Mouse (Mus musculus) kidney, postnatal 25 days (tissue): ENCODE measurements around the gene Sptbn2.

Experiments
- DNase-seq, 2 experiments: peaks; one replicate each; pipeline ENCODE4 v3.0.0; 2021; ENCODE audit warnings: mixed read lengths in 2 of 2

Sptbn2 gene

DNA sequence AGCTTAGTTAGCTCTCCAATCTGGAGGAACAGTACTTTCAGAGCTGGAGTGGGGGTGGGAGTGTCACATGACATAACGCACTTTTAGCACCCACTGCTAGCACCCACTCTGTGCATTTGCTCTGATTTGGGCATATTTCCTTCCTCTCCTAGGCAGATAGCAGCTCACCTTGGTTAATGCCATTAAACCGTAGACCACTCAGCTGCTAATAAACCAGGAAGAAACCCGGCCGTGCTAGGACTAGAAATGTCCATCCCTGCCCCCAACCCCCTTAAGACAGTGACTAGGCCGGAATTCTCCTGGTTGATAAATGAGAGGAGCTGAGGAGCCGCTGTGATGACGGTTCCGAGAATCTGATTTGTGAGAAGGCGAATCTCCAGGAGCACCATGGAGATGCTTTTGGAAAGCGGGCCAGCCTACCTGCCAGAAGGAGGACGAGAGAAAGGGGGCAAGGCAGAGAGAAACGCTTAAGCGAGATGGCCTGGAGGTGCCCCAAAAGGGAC is at the start of gene Sptbn2:
Sptbn2 (plus strand) TSS at position 70 of the 503 bp plus-strand sequence.
- DNase-seq = no peak

- peak in 1 of 2 experiments; percentile 10 for DNase-seq
Measured at GRCm38 (mm10) chr19:4666815-4667214, 44.2 kb upstream of the Sptbn2 start.

DNA sequence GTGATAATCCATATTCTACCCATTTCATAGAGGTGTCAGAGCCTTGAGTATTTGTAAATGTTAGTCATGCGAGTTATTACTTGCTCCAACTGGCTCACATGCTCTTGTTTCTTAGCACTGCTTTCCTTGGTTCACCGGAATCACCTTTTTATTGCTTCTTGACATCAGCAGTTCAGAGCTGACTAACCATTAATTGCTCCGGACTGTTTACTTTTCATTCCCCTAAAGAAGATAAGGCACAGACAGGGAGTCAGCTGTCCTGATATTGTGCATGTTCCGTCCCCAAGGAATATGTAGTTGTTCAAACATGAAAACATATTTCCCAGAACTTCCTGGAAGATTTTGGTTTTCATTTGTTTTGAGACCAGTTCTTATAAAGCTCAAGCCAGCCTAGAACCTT is 40.2 kb upstream of the Sptbn2 start:
- DNase-seq = no peak

- DNase-seq = no peak
Measured at GRCm38 (mm10) chr19:4672401-4672800, 38.6 kb upstream of the Sptbn2 start.

DNA sequence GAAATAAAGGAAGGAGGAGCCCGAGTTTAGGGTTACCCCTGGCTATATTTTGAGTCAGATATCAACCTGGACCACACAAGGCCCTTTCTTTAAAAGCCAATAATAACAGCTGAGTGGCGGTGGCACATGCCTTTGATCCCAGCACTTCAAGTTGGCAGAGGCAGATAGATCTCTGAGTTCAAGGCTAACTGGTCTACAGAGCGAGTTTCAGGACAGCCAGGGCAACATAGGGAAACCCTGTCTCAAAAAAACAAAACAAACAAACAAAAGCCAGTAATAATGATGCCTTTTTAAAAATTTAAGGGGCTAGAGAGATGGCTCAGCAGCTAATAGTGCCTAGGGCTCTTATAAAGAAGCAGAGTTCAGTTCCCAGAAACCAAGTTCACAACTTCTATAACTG is 16.6 kb upstream of the Sptbn2 start:
- no peak for DNase-seq

- no peak for DNase-seq
Measured at GRCm38 (mm10) chr19:4697121-4697520, 13.8 kb upstream of the Sptbn2 start.

DNA sequence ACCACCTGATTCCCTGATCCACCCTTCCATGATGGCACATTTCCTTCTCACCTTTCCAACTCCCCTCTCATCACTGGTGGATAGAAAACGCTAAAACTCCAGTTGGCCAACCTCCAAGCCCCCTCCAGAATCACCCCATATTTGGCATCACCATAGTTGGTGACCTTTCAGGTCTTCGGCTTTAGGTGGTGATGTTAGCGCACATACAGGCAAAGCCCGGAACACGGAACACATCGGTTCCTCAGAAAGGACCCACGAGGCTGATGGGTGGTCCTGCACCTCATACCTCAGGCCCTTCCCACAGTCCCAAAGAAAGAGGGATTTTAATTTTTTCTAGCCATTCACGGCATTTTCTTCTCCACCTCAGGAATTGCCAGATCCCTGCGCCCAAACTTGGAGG is 13.2 kb upstream of the Sptbn2 start:
- DNase-seq = no peak

- DNase-seq = peak; percentile 71 to 86
Measured at GRCm38 (mm10) chr19:4698205-4698677, 12.7 kb upstream of the Sptbn2 start, which contains the start of gene Gm960. TSS of gene Gm960 (minus strand) at chr19:4698668.

DNA sequence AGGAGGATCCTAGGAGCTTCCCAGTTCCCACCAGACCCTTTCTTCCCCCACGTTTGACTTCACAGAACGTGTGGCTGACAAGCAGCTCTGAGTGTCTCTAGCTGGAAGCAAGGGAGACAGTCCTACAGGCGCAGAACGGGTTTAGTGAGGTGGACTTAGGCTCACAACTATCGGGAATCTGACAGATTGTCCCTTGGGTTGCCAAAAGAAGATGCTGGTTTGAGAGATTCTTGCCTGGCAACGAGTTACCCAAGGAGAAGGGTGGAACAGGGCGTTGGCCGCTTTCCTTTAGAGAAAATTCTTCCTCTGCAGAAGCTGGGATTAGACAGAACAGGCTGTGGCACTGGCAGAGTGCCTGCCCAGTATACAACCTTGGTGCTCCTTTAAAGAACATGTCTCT is 12.1 kb upstream of the Sptbn2 start:
- DNase-seq = no peak

DNA sequence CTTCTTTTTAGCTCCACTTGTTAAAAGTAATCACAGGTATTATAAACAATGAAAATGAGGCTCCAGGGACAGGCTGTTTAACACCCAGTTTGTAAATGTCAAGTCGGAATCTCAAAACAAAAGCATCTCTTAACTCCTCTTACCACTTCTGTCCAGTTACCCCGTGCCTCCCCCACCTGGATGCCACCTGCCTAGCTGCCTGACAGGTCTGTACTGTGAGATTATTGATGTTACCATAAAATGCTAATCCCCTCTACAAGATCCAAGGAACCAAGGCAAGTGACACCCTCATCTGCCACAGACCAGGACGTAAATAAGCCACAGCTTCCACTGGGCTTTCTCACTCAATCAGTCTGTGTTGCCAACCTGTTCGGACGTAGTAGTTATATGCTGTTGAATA is 11.1 kb upstream of the Sptbn2 start:
- DNase-seq = no peak

- DNase-seq = no peak
Measured at GRCm38 (mm10) chr19:4700656-4701055, 10.3 kb upstream of the Sptbn2 start.

GRCm38 (mm10) chr19:4701221-4701620 is 9.7 kb upstream of the Sptbn2 start:
- DNase-seq = no peak

DNA sequence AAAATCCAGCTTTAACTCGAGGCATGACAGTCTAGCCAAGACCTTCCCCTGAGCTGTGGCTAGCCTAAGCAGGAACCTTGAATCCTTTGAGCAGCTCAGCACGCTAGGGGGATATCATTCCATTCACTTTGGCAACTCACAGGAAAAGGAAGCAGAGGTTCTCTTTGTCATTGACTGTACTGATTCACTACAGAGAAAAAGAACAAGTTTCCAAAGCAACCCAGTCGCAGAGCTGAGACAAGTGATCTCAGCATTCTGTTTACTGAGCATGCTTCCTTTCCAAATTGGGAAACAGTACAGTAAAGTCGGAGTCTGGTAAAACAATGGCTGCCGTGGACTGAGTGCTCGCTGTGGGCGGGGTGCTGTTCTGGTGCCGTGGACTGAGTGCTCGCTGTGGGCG is 2.2 kb upstream of the Sptbn2 start:
- DNase-seq = no peak

DNA sequence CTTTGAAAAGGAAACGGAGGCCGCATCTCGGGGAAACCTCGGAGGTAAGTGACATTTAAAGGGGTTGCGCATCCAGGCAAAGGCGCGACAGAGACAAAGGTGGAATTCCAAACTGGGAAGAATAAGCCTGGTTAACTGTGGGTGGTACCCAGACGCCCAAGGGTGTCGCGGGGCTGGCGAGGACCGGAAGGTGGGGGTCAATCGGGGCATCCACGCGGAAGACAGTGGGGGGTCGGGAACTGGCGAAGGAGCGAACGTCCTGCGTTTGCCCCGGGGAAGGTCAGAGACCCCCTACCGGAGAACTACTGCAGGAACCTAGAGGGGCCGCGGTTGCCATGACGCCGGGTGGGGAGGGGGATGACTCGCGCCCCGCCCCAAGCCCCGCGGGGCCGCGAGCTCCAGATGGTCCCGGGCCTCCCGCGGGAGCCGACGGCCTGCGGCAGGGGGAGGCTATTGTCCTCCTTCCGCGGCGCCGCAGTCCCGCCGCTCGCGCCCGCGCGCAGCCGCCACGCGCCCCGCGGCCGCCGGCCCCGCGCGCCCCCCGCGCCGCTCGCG is 711 bp downstream of the Sptbn2 start:
- no peak for DNase-seq

- no peak for DNase-seq
Measured at GRCm38 (mm10) chr19:4712156-4712780, 1.3 kb downstream of the Sptbn2 start.

DNA sequence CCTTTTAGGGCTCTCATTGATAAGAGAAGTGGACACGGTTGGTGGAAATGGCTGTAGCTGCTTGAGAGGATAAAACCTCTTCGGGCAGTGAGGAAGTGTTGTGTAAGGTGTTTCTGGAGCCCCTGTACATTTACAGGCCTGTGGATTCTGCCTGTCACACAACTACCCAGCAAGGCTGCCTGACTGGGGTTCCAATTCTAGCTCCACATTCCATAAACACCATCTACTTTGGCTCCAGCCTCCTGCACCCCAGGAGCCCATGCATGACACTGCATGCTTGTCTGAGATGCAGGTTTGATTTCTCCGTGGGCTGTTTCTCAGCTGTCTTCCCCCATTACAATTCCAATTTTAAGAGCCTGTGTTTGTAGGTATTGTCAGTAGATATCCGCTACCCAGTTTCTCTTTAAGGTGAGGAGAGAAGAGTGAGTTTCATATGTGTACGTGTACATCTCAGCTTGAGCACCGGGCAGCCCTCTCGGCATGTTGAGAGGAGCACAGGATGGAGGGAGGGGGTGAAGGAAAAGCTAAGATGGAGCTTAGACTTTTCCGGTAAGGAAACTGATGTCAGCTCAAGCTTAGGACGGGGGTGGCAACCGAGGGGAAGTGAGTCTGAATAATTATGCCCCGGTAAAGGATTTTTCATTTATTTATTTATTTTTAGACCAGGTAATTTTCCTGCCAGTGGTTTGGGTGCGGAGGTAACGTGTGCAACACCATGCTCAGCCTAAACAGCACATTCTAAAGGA is 2.0 kb downstream of the Sptbn2 start:
- DNase-seq = no peak

GRCm38 (mm10) chr19:4713886-4714285 is 2.9 kb downstream of the Sptbn2 start:
- DNase-seq = no peak

DNA sequence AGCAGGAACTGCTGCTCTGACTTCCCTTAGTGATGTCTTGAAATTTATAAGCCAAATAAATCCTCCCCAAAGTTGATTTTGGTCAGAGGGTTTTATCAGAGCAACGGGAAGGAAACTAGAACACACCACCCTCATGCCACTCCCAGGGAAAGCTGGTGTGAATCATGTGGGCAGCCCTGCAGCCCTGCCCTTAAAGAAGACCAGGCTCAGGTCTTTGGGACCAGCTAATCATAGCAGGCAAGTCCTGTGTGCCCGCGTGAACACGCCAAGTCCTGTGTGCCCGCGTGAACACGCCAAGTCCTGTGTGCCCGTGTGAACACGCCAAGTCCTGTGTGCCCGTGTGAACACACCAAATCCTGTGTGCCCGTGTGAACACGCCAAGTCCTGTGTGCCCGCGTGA is 5.8 kb downstream of the Sptbn2 start:
- DNase-seq = no peak

DNA sequence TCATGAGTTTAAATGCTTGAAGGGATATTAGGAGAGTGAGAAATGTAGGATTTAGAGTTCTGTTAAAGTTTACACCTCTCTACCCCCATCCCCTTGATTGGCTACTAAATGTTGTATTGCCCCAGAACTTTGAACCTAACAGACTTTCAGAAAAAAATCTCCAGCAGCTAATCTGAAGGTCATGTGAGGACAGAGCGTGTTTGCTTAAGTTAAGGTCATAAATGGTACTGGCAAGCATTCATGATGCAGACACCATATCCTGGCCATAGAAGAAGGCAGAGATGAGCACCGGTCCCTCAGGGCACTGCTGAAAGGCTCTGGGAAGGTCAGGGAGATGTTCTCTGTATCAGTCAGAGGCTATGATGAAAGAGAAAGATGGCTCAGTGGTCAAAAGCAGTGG is 6.3 kb downstream of the Sptbn2 start:
- DNase-seq = no peak

DNA sequence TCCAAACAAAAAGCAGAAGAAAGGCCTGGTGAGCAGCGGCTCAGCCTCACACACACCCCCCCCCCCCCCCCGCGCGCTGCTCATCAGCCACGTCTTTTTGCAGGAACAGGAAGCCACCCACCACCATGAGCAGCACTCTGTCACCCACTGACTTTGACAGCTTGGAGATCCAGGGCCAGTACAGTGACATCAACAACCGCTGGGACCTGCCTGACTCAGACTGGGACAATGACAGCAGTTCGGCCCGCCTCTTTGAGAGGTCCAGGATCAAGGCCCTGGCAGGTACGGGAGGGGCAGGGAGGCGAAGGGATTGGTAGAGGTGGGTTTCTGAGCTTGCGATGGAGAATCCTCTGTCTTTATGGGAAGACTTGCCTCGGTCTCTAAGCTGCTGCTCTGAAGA is 7.7 kb downstream of the Sptbn2 start:
- no peak for DNase-seq

GRCm38 (mm10) chr19:4719351-4719764 is 8.4 kb downstream of the Sptbn2 start:
- peak; percentile 58 to 86 for DNase-seq

GRCm38 (mm10) chr19:4720112-4720511 is 9.1 kb downstream of the Sptbn2 start:
- DNase-seq = no peak

DNA sequence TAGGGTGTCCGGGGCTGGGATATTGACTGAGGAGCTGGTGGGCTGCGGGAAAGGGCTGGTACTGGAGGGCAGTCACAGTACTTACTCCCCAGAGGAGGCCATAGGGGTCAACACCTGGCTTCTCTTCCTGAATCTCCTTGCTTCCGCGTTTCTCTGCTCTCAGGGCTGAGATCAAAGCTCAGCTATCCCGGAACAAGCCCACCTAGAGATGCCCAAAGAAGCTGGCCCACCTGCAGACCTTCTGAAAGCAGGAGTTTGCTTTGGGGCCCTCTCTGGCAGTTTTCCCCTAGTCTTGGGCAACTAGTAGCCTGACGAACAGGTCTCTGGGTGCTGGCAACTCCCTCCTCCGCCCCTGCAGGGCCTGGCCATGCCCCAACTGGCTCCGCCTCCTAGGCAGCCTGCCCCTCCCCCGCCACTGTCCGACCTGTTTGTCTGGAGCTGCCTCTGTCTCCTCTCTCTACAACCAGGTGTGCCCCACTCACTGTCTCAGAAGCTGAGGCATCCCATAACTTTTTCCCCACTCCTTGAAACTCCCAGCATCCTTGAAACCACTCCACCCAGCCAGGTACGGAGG is 9.8 kb downstream of the Sptbn2 start:
- DNase-seq = peak; percentile 84 to 93

- no peak for DNase-seq
Measured at GRCm38 (mm10) chr19:4729186-4729585, 18.2 kb downstream of the Sptbn2 start.
